Mouse (Mus musculus): ENCODE measurements around the gene Ap2b1.

GRCm38 (mm10) chr11:83304485-83304884 lies 5.7 kb downstream of the Ap2b1 start:
- TF ChIP-seq CTCF (IDR thresholded peaks at IDR 0.05; ENCODE audit: low read depth) = no peak
- no peak for TF ChIP-seq EP300 (IDR thresholded peaks at IDR 0.05; ENCODE audit: low read depth)

Data from heart, postnatal 0 days (tissue).